Mouse (Mus musculus) embryonic facial prominence, embryonic 14.5 days (tissue): ENCODE measurements around the gene Ifrd2. TPM values are rescaled to one million over a fixed set of nuclear protein-coding genes. Genes with fewer than 3 reads are reported as not detected.

Experiments
- ATAC-seq: fragments of 200-750 bp; cut with Nextera tagmentation; 2 replicates; pipeline ENCODE4 v1.8.0; 2017; ENCODE audit warnings: low read depth, moderate number of reproducible peaks, moderate TSS enrichment
- DNase-seq: peaks from one replicate; pipeline ENCODE4 v3.0.0-alpha.2; 2015; ENCODE audit warnings: low spot score
- H3K27ac ChIP-seq: fragments of 300-500 bp; sonication (generic); replicated peaks from 2 replicates; pipeline ENCODE4 v1.5.1; 2014; ENCODE audit warnings: low read depth, mild to moderate bottlenecking, low read length, moderate library complexity
- H3K27me3 ChIP-seq: fragments of 300-500 bp; sonication (generic); replicated peaks from 2 replicates; pipeline ENCODE4 v1.6.1; 2014; ENCODE audit warnings: low read length; ENCODE audit not compliant: control insufficient read depth, insufficient read depth
- H3K36me3 ChIP-seq: fragments of 300-500 bp; sonication (generic); 2 replicates; pipeline ENCODE4 v1.6.1; 2014; ENCODE audit warnings: low read length, mixed read lengths; ENCODE audit not compliant: control insufficient read depth, insufficient read depth
- H3K4me1 ChIP-seq: fragments of 300-500 bp; sonication (generic); 2 replicates; pipeline ENCODE4 v1.6.1; 2014; ENCODE audit warnings: antibody characterized with exemption, low read length; ENCODE audit not compliant: control insufficient read depth, insufficient read depth
- H3K4me2 ChIP-seq: fragments of 300-500 bp; sonication (generic); 2 replicates; pipeline ENCODE4 v1.6.1; 2014; ENCODE audit warnings: low read depth, mild to moderate bottlenecking, low read length, moderate library complexity, mixed read lengths
- H3K4me3 ChIP-seq: fragments of 300-500 bp; sonication (generic); 2 replicates; pipeline ENCODE4 v1.5.1; 2014; ENCODE audit warnings: low read depth, mild to moderate bottlenecking, low read length
- H3K9ac ChIP-seq: fragments of 300-500 bp; sonication (generic); 2 replicates; pipeline ENCODE4 v1.6.1; 2014; ENCODE audit warnings: low read depth, mild to moderate bottlenecking, low read length, moderate library complexity, mixed read lengths
- H3K9me3 ChIP-seq: fragments of 300-500 bp; sonication (generic); 2 replicates; pipeline ENCODE4 v1.6.1; 2016; ENCODE audit warnings: low read length; ENCODE audit not compliant: control insufficient read depth
- WGBS: fragments of 180-500 bp; shearing (Covaris S2); extraction: QIAGEN DNeasy Blood & Tissue Kit; methylation state at CpG from one replicate; pipeline ENCODE4 v1.1.7; 2014; 5-methylcytosine and 5-hydroxymethylcytosine counted together
- polyA plus RNA-seq: library from polyadenylated mRNA; unstranded; fragments of >200 nt; fragmentation: Nextera tagmentation; extraction: Ambion mirVana; gene quantifications from 2 replicates; pipeline ENCODE4 v1.2.1, GENCODE M21; 2014

The Ifrd2 gene
- polyA plus RNA-seq, 1 experiment from 2014 or later, result 46.7 TPM

DNA sequence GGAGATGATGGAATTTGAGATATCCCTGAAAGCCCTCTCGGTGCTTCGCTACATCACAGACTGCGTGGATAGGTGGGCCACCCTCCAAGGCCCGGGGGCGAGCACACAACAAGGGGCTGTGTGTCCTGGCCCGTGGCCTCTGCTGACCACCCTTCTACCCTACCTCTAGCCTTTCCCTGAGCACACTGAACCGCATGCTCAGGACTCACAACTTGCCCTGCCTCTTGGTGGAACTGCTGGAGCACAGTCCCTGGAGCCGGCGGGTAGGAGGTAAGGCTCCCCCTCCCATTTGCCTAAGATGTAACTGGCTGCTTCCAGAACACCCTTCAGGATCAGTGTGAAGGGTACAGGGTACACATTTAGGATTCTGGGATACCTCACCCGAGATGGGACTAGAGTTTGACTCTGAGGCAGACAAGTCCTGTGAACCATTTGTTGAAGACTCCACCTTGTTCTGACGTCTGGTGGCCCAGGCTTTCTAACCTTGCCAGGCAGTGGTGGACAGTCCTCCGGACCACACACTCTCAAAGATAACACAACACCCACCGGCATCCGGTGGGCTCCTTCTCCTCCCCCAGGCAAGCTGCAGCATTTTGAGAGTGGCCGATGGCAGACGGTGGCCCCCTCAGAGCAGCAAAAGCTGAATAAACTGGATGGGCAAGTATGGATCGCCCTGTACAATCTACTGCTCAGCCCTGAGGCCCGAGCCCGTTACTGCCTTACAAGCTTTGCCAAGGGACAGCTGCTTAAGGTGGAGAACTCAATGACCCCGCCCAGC is 38.0 kb upstream of the Ifrd2 start:
- Histone ChIP-seq H3K27ac (no peak overlapping the region), H3K27me3 (no peaks in the 10 kb centered on the region), H3K36me3 (peaks cover 9% of the 10 kb centered on the region), H3K9me3 (no peaks in the 10 kb centered on the region), H3K4me2 (no peak overlapping the region), H3K9ac (no peak overlapping the region), H3K4me1 (peaks cover 40% of the 10 kb centered on the region), H3K4me3 (no peak overlapping the region)
- ATAC-seq (no peak), DNase-seq (no peak)
- 75% methylated on average over 19 of the region's 20 CpGs for WGBS

DNA sequence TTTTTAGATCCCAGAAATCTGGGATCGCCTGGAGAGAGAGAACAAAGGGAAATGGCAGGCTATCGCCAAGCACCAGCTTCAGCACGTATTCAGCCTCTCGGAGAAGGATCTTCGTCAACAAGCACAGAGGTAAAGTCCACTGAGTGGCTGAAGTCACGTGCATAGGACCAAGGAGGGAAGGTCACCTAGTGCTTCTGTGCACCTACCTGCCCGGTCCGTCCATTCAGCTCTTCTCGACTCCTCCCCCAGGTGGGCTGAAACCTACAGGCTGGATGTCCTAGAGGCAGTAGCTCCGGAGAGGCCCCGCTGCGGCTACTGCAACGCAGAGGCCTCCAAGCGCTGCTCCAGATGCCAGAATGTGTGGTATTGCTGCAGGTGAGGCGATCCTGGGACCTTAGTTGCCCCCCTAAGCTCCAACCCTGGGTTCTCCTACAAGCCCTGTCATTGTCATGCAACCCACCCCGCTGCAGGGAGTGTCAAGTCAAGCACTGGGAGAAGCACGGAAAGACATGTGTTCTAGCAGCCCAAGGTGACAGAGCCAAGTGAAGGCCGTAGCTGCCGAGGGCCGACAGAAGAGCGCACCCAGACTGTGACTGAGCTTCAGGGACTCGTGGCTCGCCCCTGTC is 36.8 kb upstream of the Ifrd2 start:
- no peak for DNase-seq
- H3K27me3 ChIP-seq, result no peaks in the 10 kb centered on the region
- no peak for ATAC-seq
- H3K4me2 ChIP-seq, result peak overlapping the region; percentile 90
- H3K4me1 ChIP-seq, result peaks cover 43% of the 10 kb centered on the region
- 36% methylated on average over 23 of the region's 23 CpGs for WGBS
- peak overlapping the region; percentile 79 for H3K9ac ChIP-seq
- H3K9me3 ChIP-seq, result no peaks in the 10 kb centered on the region
- H3K4me3 ChIP-seq, result peak overlapping the region; percentile 58
- H3K36me3 ChIP-seq, result no peaks in the 10 kb centered on the region
- H3K27ac ChIP-seq, result peak overlapping the region; percentile 86

DNA sequence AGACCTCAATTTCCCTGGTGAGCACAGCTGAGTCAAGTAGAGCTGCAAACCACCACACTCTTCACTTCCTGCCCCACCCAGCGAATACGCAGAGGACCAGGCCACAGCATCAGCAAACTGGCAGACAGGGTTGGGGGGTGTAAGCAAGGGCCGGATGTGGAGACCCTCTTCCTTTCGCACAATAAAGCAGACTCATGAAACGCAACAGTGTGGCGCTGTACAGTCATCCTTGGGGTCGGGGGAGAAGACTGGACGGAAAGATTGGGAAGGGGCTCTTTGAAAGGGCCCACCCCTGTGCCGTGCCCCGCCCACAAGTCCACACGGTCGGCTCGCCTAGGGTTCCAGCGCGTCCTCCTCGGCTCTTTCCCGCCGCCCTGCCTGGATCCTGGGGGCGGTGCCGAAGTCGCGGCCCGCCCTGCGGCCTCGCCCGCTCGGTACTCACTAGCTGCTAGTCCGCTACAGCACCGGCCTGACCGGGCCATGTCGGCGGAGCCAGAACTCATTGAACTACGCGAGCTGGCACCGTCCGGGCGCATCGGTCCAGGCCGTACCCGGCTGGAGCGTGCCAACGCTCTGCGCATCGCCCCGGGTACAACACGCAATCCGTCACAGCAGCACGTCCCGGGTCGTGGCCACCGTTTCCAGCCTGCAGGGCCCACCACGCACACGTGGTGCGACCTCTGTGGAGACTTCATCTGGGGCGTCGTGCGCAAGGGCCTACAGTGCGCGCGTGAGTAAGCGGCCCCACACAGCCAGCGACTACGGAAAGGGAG is 36.1 kb upstream of the Ifrd2 start, which contains the start of gene Rassf1:
Rassf1 (plus strand) TSS at position 439 of the 773 bp plus-strand sequence.
- Histone ChIP-seq H3K4me1 (peaks cover 49% of the 10 kb centered on the region), H3K36me3 (no peaks in the 10 kb centered on the region), H3K9me3 (no peaks in the 10 kb centered on the region), H3K27me3 (no peaks in the 10 kb centered on the region), H3K4me2 (peak within 1 kb of the TSS; percentile 90), H3K27ac (peak within 1 kb of the TSS; percentile 86), H3K9ac (peak within 1 kb of the TSS; percentile 79), H3K4me3 (peak within 1 kb of the TSS; percentile 58)
- peak; percentile 84 for DNase-seq
- ATAC-seq, result peak; percentile 41
- WGBS, result under 1% methylated on average over 41 of the region's 63 CpGs

DNA sequence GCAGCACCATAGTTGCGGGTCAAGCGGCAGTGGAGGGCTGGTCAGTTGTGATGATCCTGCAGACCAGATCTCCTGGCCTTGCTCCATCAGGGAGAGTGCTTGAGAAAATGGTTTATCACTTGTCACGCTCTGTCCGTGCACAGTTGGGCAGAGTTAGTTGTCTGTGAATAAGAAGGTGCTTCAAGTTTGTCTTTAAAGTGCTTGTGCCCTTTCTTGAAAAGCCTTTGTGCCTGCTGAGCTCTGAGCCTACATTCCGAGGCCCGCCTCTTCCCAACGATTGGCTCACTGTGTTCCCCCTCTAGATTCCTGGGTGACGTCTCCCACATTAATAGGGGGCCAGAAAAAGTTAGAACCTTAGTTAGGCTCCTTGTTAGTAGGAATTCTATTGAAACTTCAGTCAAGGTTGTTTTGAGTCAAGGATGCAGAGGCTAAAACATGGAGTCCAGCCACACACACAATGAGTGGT is 35.5 kb upstream of the Ifrd2 start:
- H3K36me3 ChIP-seq, result peaks cover 5% of the 10 kb centered on the region; the same call in 1 of the 2 replicates
- peak overlapping the region; percentile 58 for H3K4me3 ChIP-seq
- H3K27ac ChIP-seq, result peak overlapping the region; percentile 86
- 9% methylated on average over 8 of the region's 8 CpGs for WGBS
- peak overlapping the region; percentile 90 for H3K4me2 ChIP-seq
- H3K9ac ChIP-seq, result peak overlapping the region; percentile 79
- DNase-seq (peak; percentile 76), ATAC-seq (no peak)
- peaks cover 49% of the 10 kb centered on the region for H3K4me1 ChIP-seq
- no peaks in the 10 kb centered on the region for H3K27me3 ChIP-seq
- H3K9me3 ChIP-seq, result no peaks in the 10 kb centered on the region

DNA sequence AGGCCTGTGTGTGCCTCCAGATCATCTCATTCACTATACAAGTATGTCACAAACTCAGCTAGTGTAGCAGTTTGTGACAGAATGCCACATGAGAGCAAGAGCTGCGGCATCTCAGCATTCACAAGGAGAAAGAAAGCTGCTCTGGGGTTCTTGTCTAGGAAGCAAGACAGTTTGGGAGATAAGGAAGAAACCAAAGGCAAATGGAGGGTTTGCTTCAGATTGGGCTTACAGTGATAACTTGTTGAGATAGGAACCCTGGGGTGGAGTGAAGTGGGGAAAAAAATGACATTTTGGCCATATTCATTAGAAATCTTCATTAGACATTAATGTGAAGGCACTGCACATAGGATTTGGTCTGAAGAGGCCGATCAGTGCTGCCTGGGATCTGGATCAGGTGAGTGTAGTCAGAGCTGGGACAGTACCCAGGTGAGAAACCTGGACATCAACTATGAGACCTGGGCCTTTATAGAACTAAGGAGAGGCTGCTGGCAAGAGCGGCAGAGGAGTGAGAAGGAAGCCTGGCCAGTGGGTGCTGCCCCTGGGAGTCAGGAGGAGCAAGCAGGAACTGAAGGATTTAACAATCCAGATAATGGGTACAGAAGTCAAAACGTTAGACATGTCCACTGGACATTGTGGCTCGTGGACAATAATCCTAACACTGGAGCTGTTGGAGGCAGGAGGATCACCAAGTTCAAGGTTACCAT is 34.6 kb upstream of the Ifrd2 start:
- Histone ChIP-seq H3K9me3 (no peaks in the 10 kb centered on the region), H3K27ac (no peak overlapping the region; the same call in 1 of the 2 replicates), H3K36me3 (peaks cover 14% of the 10 kb centered on the region), H3K9ac (peak overlapping the region; percentile 65; the same call in 1 of the 2 replicates), H3K27me3 (no peaks in the 10 kb centered on the region), H3K4me3 (peak overlapping the region; percentile 83), H3K4me1 (peaks cover 43% of the 10 kb centered on the region), H3K4me2 (peak overlapping the region; percentile 90)
- 80% methylated on average over 5 of the region's 5 CpGs for WGBS
- no peak for DNase-seq
- no peak for ATAC-seq

DNA sequence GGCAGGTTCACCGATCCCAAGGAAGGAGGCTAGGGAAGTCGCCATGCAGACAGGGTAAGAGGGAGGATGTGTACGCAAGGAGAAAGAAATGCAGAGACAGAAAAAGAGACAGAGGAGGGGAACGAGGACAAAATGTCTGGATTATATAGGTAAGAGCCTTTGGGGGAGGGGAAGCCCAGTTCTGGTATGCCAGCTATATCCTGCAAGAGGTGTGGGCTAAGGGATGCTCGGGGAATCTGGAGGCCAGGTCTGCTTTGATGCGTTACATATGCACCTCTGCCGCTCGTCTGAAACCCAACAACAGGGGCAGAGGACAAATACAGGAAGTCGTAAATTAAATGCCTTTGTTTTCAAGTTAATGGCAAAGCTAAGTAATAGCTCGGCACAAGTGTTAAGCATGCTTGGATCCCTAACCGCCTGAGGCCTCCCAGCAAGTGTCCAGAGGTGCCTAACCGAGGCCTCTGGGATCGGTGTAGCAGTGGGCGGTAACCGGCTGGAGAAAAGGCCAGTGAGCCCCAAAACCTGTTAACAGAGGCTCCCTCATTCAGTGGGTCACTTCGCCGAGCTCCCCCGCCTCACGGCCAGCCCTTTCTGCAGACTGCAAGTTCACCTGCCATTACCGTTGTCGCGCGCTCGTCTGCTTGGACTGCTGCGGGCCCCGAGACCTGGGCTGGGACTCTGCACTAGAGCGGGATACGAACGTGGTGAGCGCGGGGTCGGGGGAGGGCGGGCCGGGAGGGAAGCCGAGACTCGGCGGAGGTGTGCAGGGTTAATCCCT is 33.7 kb upstream of the Ifrd2 start:
- DNase-seq, result no peak
- ATAC-seq, result peak; percentile 39
- no peaks in the 10 kb centered on the region for H3K9me3 ChIP-seq
- peaks cover 43% of the 10 kb centered on the region for H3K4me1 ChIP-seq
- peak overlapping the region; percentile 66 for H3K27ac ChIP-seq
- no peaks in the 10 kb centered on the region for H3K27me3 ChIP-seq
- H3K4me2 ChIP-seq, result peak overlapping the region; percentile 90
- peaks cover 23% of the 10 kb centered on the region for H3K36me3 ChIP-seq
- 5% methylated on average over 35 of the region's 37 CpGs for WGBS
- peak overlapping the region; percentile 65 for H3K9ac ChIP-seq
- H3K4me3 ChIP-seq, result peak overlapping the region; percentile 83

DNA sequence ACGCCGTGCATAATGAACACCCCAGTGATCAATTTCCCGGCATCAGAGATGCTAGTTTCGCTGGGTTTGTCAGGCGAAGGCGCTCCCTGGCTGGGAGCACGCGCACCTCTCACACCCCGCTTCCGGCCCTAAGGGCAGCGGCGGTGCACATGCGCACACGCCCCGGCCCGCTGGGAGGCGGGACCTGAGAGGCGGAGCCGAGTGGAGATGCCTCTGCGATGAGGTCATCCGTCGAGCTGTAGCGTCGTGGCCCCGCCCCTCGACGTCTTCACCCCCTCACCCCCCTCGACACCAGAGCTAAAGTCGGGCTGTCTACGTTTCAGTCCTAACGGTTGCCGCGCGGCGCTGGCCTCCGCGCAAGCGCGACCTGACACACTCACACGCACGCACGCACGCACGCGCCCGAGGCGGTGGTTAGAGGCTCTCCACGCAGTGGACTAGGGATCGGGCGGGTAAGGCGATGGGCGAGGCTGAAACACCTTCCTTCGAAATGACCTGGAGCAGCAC is 33.1 kb upstream of the Ifrd2 start:
- WGBS, result 0% methylated on average over 41 of the region's 53 CpGs
- no peaks in the 10 kb centered on the region for H3K9me3 ChIP-seq
- peak; percentile 93 for ATAC-seq
- peaks cover 43% of the 10 kb centered on the region for H3K4me1 ChIP-seq
- peak overlapping the region; percentile 92 for H3K9ac ChIP-seq
- H3K4me2 ChIP-seq, result peak overlapping the region; percentile 90
- DNase-seq, result peak; percentile 99
- peak overlapping the region; percentile 98 for H3K27ac ChIP-seq
- H3K4me3 ChIP-seq, result peak overlapping the region; percentile 83
- no peaks in the 10 kb centered on the region for H3K27me3 ChIP-seq
- H3K36me3 ChIP-seq, result peaks cover 29% of the 10 kb centered on the region
